Mouse (Mus musculus) kidney, adult 2 months (tissue): ENCODE measurements around the gene Il5ra.

ENCODE experiments used
- CTCF ChIP-seq: fragments of 200-500 bp; conservative IDR thresholded peaks from 2 replicates; pipeline ENCODE4 v1.5.1; 2011; ENCODE audit warnings: low read depth, mild to moderate bottlenecking, control low read depth, low read length, moderate library complexity, mixed read lengths; ENCODE audit not compliant: insufficient read depth, insufficient read length
- POLR2A ChIP-seq: fragments of 200-500 bp; IDR thresholded peaks from one replicate; pipeline ENCODE4 v1.6.1; 2011; ENCODE audit warnings: low read depth, low read length, control low read depth

DNA sequence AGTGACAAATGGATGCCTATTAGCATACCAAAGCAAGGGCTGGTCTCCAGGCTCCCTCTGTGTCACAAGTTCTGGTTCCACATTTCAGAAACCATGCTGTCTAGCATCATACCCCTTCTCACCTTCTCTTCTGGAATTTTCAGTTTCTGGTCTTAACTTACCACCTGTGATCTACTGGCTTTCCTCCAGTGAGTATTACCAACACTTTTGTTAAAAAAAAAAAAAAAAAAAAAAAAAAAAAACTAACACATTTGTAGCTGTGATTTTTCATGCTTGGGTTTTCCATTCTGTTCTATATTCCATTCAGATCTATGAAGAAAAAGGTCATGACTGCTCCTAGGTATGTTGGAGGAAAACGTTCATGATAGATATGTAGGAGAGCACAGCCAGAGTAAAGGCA is 17.1 kb upstream of the Il5ra start:
- TF ChIP-seq POLR2A (no peak), CTCF (no peak)
